Mouse (Mus musculus): ENCODE measurements at regions not wholly inside any gene's neighbourhood (a gene's known extent, or its start where the extent isn't known, plus 50 kb on each side); places are given as distances from the start of the nearest gene placed in this dataset.
"Not testable (repeated sequence)": the region's sequence is repeated elsewhere in the genome, so short reads cannot be mapped to it uniquely, and the experiment has no call there.

DNA sequence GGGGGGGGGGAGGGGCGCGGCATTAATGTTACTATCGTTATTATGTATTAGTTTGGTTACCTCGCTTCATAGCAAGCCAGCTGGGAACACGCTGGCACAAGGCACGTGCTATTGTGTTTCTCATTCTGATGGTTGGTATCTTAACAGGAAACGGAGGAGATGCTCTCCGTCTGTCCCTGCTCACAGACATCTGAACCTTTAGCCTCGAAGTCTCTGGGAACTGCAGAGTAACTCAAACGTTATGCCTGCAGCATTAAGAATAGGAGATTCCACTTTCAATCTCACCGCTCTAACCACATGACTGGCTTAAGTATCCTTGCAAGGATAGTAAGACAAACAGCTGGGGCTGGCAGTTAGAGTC, 80.0 kb downstream of the Nfkbiz start:
- DNase-seq: no peak

DNA sequence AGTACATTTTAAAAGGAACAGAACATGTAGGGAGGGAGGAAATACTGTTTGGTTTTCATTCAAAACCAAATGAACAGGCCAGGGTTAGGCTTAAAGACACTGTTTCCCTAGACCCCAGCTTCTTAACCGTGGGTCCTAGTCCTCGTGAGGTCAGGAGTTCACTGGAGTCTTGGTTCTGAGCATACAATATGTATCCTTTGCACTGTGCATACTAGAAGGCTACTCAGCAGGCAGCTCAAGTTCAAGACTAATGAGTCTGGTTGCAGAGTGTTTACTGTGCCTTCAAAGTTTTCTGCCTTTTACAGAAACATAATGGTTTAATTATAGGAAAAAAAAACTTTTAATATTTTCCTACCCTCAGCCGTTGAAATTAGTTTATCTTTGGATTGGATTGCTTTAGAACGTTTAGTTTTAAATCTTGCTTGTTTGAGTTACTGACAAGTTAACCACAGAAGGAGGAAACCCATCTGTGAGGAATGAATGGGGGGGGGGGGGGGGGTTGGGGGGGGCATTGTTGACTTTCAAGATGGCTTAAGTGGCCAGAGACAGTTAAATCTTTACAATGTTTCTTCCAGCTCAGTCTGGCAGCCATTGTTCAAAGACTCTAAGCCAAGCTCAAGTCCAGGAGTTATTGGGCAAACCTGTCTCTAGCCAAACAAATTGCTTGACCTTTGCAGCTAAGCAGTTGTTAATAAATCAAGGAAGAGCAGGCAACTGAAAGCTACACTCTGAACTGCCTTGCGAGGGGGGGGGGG, 80.6 kb downstream of the Nfkbiz start:
- DNase-seq: no peak

DNA sequence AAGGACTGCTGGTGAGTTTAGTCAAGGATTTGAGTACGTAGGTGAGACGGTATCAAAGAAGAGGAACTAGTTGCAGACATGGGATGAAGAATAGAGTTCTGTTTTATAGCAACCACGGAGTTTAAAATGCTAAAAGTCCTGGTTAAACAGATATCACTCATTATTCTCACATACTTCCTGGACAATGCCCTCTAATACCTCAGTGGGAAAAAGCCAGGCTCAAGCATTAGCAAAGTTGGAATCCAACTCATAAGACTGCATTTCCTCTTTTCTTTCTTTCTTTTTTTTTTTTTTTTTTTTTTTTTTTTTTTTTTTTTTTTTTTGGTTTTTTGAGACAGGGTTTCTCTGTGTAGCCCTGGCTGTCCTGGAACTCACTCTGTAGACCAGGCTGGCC, 81.3 kb downstream of the Nfkbiz start:
- not testable (repeated sequence) for DNase-seq

DNA sequence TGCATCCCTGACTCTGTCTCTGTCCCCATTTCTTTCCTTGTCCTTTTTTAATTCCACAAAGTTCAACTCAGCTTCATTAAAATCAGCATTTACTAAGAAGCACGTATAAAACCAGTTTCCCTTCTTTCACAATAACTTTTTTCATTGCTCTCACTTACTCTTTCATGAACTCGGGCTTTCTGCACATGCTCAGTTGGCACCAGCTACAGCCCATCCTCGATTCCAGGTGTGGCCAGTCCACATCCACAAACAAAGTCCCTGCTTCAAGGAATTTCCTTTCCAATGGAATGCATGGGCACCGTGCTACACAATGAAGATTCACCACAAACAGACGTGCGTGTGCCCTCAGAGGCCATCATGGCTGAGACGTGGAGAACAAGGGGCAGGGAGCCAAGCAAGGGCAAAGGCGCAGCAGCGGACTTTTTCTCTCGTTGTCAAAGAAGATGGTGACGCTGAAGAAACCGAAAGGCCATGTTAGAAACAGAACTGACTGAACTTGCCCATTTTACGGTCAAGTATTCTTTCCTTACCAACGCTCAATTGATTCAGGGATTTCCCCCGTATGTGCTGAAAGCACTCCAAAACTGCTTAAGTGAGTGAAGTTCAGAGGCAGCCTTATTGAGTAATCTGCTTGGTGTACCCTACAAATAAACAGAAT, 81.8 kb downstream of the Nfkbiz start:
- DNase-seq: no peak

GRCm38 (mm10) chr16:55755309-55755832, 83.3 kb downstream of the Nfkbiz start:
- DNase-seq: no peak

- peak; percentile 6 for DNase-seq
Measured at GRCm38 (mm10) chr16:55754092-55754763, 84.5 kb downstream of the Nfkbiz start.

GRCm38 (mm10) chr16:55753380-55753779, 85.3 kb downstream of the Nfkbiz start:
- no peak for DNase-seq

- DNase-seq: no peak
Measured at GRCm38 (mm10) chr16:55747250-55747649, 91.4 kb downstream of the Nfkbiz start.

DNA sequence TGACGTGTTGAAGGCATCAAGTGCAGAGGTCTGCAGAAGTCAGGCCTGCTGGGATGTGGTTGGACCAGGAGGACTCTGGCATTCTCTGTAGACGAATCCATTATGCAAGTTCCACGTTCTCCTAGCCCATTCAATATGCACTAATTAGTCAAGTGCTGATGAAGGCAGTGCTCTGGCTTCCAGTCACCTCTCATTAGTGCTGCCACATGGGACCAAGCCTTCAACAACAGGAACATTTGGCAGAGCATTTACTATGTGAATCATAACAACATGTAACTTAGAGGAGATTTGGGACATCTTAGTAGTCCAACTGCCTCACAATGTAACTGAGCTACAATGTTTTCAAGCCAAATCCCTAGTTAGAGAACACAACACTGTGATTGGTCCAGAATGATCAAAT, 92.5 kb downstream of the Nfkbiz start:
- no peak for DNase-seq

DNA sequence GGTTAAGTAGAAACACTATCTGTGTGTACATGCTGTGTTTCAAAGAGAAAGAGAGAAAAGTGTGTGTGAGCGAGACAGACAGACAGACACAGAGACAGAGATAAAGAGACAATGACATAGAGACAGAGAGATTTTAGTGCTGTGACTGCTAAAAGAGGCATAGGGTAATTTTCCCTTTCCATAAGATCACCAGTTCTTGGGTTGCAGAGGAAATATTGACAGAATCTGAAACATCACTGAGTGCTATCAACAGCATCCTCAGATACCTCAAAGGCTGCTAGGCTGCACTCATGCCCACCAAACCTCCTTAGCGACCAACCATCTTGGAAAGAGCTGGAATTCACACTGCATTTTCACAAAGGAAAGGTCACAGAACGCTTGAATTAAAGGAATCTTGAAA, 93.6 kb downstream of the Nfkbiz start:
- DNase-seq: no peak

- DNase-seq: no peak
Measured at GRCm38 (mm10) chr16:55741099-55741863, 97.4 kb downstream of the Nfkbiz start.

DNA sequence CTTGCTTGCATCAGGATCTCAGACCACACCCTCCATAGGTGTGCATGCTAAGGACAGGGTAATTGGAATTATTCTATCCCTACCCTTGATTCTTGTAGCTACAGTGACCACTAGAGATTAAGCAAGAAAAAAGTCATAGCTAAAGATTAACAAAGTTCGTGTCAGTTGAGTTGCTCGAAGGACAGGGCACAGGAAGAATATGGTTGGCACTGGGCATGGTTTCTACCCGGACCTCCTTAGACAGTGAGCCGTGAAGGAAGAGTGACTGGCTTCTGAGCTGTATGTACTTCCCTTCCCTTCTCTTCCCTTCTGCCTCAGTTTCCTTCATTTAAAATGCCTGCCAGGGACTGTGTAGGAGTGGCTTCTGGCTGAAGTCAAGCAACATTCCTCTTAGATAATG, 100.0 kb downstream of the Nfkbiz start:
- DNase-seq: no peak

- no peak for DNase-seq
Measured at GRCm38 (mm10) chr16:55735476-55735968, 103.2 kb downstream of the Nfkbiz start.

- DNase-seq: no peak
Measured at GRCm38 (mm10) chr16:55734301-55734700, 104.4 kb downstream of the Nfkbiz start.

DNA sequence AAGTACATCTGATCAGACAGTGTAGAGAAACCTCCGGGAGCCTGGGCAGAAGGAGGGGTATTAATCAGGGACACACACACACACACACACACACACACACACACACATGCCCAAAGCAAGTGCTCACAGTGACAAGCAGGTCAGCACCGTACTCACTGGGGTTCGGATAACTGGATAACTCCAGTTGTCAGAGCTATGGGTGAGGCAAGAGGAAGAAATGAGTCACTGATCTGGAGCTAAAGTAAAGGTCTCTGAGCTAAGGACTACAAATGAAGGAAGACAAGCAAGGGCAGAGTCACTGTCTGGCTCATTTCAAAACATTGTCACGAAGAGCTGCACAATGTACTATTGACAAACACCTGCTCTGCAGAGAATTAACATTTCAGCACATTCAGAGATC, 104.9 kb downstream of the Nfkbiz start:
- no peak for DNase-seq

GRCm38 (mm10) chr16:55731003-55731402, 107.7 kb downstream of the Nfkbiz start:
- DNase-seq: no peak

DNA sequence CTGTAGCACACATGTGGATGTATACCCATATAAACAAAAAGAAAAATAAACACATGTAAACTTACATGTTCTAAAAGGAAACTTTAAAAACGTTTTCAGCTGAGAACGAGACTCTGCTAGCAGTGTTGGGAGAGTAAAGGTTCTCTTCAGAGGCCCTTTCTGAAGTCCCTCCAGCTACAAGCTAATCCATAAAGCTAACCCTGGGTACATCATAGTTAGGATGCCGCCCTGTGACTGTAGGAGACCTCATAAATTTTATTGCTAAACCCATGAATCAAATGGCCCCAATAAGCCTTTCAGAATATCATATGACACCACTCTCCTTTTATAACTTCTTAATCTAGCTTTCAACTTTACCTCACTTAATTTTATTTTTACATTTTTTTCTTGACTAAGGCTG, 112.2 kb downstream of the Nfkbiz start:
- no peak for DNase-seq

GRCm38 (mm10) chr16:55720430-55720829, 118.3 kb downstream of the Nfkbiz start:
- no peak for DNase-seq

DNA sequence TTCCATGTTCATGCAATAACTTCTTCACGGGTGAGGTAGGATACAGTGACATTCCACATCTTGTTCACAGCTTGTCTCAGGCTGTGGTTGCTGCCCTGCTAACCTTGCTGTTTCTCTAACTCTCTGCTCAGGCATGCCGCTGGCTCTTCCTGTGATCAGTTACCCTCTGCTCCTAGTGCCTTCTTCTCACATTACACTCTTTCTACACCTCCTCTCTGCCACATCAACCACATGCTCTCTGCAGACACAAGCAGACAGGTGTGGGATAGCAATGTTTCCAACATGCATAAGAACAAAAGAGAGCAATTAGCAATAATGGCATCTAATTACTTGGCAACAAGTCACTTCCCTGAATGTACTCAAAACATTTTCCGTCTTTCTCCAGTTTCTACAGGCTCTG, 128.7 kb downstream of the Nfkbiz start:
- DNase-seq: no peak

- no peak for DNase-seq
Measured at GRCm38 (mm10) chr16:55706502-55706901, 132.2 kb downstream of the Nfkbiz start.

GRCm38 (mm10) chr16:55698489-55698892, 140.2 kb downstream of the Nfkbiz start:
- no peak for DNase-seq

- no peak for DNase-seq
Measured at GRCm38 (mm10) chr16:55691069-55691468, 147.6 kb downstream of the Nfkbiz start.

DNA sequence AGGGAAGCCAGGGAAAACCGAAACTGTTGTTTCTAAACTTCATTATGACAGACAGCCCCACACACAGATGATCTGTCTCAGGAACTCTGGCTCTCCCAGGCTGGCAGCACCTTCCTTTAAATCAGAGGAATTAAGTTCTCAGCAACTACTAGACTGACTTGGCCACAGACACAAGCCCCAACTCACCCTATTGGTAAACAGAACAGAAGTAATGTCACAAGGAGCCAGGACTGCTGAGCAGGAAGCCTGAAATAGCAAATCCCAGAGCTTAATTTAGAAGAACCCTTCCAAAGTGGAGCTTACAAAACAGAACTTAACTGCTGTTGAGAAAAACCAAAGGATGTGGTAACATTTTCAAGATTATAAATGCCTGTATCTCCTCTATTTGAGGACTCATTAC, 174.8 kb downstream of the Nfkbiz start:
- DNase-seq: no peak
